Mouse (Mus musculus) liver, embryonic 12.5 days (tissue): ENCODE data around the gene Ntrk2. TPM values are rescaled to one million over a fixed set of nuclear protein-coding genes. Genes with fewer than 3 reads are reported as not detected.

ENCODE experiments used
- ATAC-seq: fragments of 200-750 bp; cut with Nextera tagmentation; 2 replicates; pipeline ENCODE4 v1.8.0; 2017; ENCODE audit warnings: moderate number of reproducible peaks, mild to moderate bottlenecking, moderate library complexity
- H3K27ac ChIP-seq: fragments of 300-500 bp; sonication (generic); 2 replicates; pipeline ENCODE4 v1.5.1; 2016; ENCODE audit warnings: mild to moderate bottlenecking
- H3K27me3 ChIP-seq: fragments of 300-500 bp; sonication (generic); replicated peaks from 2 replicates; pipeline ENCODE4 v1.6.1; 2016; ENCODE audit warnings: mild to moderate bottlenecking, moderate library complexity
- H3K36me3 ChIP-seq: fragments of 300-500 bp; sonication (generic); 2 replicates; pipeline ENCODE4 v1.6.1; 2016; ENCODE audit warnings: mild to moderate bottlenecking, moderate library complexity
- H3K4me1 ChIP-seq: fragments of 300-500 bp; sonication (generic); 2 replicates; pipeline ENCODE4 v1.6.1; 2016
- H3K4me2 ChIP-seq: fragments of 300-500 bp; sonication (generic); 2 replicates; pipeline ENCODE4 v1.6.1; 2016; ENCODE audit warnings: mild to moderate bottlenecking, moderate library complexity
- H3K4me3 ChIP-seq: fragments of 300-500 bp; sonication (generic); 2 replicates; pipeline ENCODE4 v1.5.1; 2016; ENCODE audit warnings: mild to moderate bottlenecking, moderate library complexity
- H3K9ac ChIP-seq: fragments of 300-500 bp; sonication (generic); 2 replicates; pipeline ENCODE4 v1.6.1; 2016; ENCODE audit warnings: mild to moderate bottlenecking, moderate library complexity
- H3K9me3 ChIP-seq: fragments of 300-500 bp; sonication (generic); replicated peaks from 2 replicates; pipeline ENCODE4 v1.6.1; 2016; ENCODE audit warnings: mild to moderate bottlenecking, moderate library complexity
- WGBS: fragments of 180-500 bp; shearing (Covaris S2); methylation state at CpG from one replicate; pipeline ENCODE4 v1.1.7; 2016; ENCODE audit not compliant: insufficient replicate concordance; 5-methylcytosine and 5-hydroxymethylcytosine counted together
- polyA plus RNA-seq: library from polyadenylated mRNA; unstranded; fragments of >200 nt; fragmentation: Nextera tagmentation; extraction: Ambion mirVana; gene quantifications from 2 replicates; pipeline ENCODE4 v1.2.1, GENCODE M21; 2016

The Ntrk2 gene
- polyA plus RNA-seq, 1 experiment from 2014 or later, result 0.20 TPM

DNA sequence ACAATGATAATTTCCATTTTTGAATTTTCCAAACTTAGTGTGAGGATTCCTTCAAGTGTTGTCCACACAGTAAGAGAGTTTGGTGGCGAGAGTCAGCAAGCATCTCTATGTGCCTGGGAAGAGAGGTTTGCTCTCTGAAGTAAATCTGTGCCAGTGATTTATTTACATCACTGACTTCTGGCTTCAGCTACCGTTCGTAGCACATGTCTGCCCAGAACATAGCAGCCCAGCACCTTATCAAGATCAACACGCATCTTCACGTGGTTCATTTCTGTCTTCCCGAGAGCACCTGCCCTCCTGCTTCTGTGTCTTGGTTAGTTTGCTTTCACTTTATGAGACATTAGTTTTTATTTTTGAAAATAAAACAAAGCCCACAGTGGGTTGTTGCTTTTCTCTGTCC is 47.3 kb downstream of the Ntrk2 start:
- WGBS, result 65% methylated on average over 6 of the region's 6 CpGs
- ATAC-seq, result no peak

DNA sequence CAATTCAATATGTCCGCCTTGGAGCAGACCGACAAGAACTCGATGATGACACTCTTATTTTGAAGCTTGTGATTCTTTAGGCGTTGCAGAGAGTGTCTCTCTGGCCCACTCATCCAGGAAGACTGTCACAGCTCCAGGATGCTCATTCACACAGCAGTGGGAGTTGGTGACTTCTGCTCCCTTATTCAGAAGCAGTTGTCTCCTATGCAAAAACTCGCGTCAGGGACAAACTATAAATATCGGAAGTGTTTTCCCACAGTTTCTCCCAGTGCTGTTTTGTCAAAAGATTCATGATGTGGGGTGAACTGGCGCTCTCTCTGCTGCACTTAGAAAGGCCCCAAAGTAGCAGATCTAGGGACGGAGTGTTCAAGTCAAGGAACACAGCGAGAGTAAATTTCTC is 59.9 kb downstream of the Ntrk2 start:
- no peak for ATAC-seq

More for the DNA sequence above, 47.3 kb downstream of the Ntrk2 start:
- H3K27me3 ChIP-seq, result no peaks in the 10 kb centered on the region
- H3K36me3 ChIP-seq, result no peaks in the 10 kb centered on the region
- no peak overlapping the region for H3K9ac ChIP-seq
- H3K4me1 ChIP-seq, result no peaks in the 10 kb centered on the region
- H3K4me2 ChIP-seq, result no peak overlapping the region
- H3K4me3 ChIP-seq, result no peak overlapping the region
- 0 out of 2 replicates have a peak, but pooled peaks cover 3% of the 10 kb centered on the region for H3K9me3 ChIP-seq
- no peak overlapping the region for H3K27ac ChIP-seq

DNA sequence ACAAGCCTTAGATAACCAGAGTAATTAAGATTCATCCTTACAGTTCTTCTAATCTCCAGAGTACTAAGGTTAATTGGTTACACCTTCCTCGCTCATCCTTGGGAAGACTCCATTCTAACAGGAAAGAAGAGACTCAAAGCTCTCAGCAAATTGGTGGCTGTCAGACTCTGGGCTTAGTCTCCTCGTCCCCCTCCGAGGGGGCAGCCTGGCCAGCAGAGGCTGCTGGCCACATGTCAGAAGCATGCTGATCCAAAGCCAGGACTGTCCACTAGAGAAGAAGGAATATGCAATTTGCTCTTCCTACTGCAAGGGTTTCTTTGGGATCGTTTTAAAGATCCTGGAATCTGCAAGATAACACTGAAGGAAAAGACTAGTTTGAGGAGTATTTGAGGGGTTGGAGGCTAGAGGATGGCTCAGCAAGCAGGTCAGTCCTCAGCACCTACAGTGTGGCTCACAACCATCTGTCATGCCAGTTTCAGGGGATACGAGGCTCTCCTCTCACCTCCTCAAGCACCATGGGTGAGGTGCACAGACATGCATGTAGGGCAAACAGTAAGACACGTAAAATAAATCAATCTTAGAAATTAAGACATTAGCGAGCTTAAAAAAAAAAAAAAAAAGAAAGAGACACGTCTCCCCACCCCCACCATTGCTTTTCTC is 60.5 kb downstream of the Ntrk2 start:
- 58% methylated on average over 8 of the region's 8 CpGs for WGBS
- no peak overlapping the region for H3K4me3 ChIP-seq
- H3K9me3 ChIP-seq, result no peaks in the 10 kb centered on the region
- H3K27me3 ChIP-seq, result no peaks in the 10 kb centered on the region
- H3K36me3 ChIP-seq, result no peaks in the 10 kb centered on the region
- no peak overlapping the region for H3K4me2 ChIP-seq
- no peak overlapping the region for H3K27ac ChIP-seq
- no peaks in the 10 kb centered on the region for H3K4me1 ChIP-seq
- no peak overlapping the region for H3K9ac ChIP-seq
- no peak for ATAC-seq

More for the DNA sequence above, 59.9 kb downstream of the Ntrk2 start:
- H3K27me3 ChIP-seq, result no peaks in the 10 kb centered on the region
- H3K9ac ChIP-seq, result no peak overlapping the region
- 70% methylated on average over 10 of the region's 10 CpGs for WGBS
- no peaks in the 10 kb centered on the region for H3K9me3 ChIP-seq
- no peaks in the 10 kb centered on the region for H3K4me1 ChIP-seq
- H3K4me3 ChIP-seq, result no peak overlapping the region
- no peaks in the 10 kb centered on the region for H3K36me3 ChIP-seq
- H3K4me2 ChIP-seq, result no peak overlapping the region
- H3K27ac ChIP-seq, result no peak overlapping the region

DNA sequence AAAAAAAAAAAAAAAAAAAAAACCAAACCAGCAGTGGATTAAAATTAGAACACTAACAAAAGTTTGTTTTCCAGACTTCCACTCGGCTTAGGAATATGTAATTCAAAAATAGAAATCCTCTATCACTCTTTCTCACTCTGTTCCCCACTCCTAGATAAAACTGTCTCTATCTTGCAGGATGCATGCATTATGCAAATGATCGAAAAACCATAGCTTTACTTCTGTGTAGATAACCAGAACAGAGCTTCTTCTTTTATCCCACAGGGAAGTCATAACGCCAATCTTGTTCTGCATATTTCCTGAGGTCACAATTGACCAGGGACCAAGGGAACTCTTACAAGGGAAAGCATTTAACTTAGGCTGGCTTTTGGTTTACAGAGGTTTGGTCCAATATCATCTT is 76.1 kb downstream of the Ntrk2 start:
- Histone ChIP-seq H3K4me2 (no peak overlapping the region), H3K4me3 (no peak overlapping the region), H3K27me3 (no peaks in the 10 kb centered on the region), H3K27ac (no peak overlapping the region), H3K9ac (no peak overlapping the region), H3K4me1 (no peaks in the 10 kb centered on the region), H3K9me3 (no peaks in the 10 kb centered on the region), H3K36me3 (no peaks in the 10 kb centered on the region)
- no peak for ATAC-seq
- WGBS, result 42% methylated on average over 3 of the region's 3 CpGs

DNA sequence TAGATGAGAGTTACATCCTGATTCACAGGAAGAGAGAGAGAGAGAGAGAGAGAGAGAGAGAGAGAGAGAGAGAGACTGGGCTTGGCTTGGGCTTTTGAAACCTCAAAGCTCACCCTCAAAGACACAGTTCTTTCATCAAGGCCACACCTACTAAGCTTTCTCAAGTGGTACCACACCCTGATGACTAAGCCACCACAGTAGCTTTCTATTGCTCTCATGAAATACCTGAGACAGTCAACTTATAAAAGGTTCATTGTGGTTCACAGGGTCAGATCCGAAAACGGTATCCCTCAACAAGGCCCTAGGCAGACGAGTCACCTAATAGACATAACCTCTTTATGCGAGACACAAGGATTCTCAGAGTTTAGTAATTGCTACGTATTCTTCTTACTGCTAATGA is 76.5 kb downstream of the Ntrk2 start:
- no peak for ATAC-seq
- no peaks in the 10 kb centered on the region for H3K27me3 ChIP-seq
- H3K9me3 ChIP-seq, result no peaks in the 10 kb centered on the region
- no peak overlapping the region for H3K9ac ChIP-seq
- no peaks in the 10 kb centered on the region for H3K36me3 ChIP-seq
- WGBS, result 78% methylated on average over 5 of the region's 5 CpGs
- H3K4me3 ChIP-seq, result no peak overlapping the region
- H3K27ac ChIP-seq, result no peak overlapping the region
- no peaks in the 10 kb centered on the region for H3K4me1 ChIP-seq
- H3K4me2 ChIP-seq, result no peak overlapping the region

DNA sequence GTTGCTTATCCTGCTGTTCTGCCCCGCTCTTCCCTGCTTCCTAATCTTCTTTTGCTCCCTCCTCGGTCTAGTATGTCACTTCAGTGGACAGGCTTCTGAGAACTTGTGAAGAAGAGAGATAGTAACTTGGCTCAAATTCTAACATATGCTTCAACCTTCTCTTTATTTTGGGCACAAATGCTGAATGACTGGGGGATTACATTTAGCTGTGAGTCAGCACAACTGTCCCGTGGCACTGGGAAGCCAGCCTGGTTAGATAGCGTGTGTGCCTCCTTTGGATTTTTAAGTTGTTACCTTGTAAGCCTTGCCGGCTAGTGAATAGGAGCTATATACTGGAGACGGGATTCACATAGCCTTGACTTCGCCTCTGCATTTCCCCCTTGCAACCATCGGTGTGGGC is 79.7 kb downstream of the Ntrk2 start:
- H3K36me3 ChIP-seq, result no peaks in the 10 kb centered on the region
- H3K27ac ChIP-seq, result no peak overlapping the region
- no peaks in the 10 kb centered on the region for H3K4me1 ChIP-seq
- H3K9me3 ChIP-seq, result no peaks in the 10 kb centered on the region
- H3K27me3 ChIP-seq, result no peaks in the 10 kb centered on the region
- 61% methylated on average over 8 of the region's 8 CpGs for WGBS
- no peak overlapping the region for H3K4me3 ChIP-seq
- no peak for ATAC-seq
- no peak overlapping the region for H3K9ac ChIP-seq
- H3K4me2 ChIP-seq, result no peak overlapping the region

DNA sequence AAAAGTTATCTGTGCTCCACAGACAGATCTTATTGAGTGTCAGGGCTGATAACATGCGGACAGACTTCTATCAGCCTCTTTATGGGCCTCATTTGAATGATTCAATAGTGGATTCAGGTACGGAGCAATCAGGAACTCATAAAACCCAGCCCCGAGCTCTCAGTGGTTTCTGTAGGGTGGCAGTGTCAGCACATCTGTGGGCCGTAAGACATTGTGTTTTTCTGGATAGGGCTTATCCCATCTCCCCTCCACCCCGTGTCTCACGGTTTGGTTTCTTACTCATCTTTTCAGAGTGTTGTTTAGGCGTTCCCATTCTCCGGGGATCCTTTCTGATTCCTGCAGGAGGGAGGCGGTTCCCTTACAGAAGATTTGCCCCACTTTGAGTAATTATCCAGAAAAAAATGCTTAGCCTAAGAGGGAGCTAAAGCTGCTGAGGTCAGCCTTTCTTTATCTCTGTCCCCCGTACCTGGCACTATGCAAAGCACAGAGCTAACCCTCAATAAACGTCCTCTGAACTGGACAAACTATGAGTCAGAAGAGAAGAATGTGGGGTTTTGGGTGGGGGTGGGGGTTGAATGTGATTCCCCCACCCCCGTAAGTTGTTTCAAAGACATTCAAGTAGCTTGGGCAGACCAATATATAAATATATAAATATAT is 90.0 kb downstream of the Ntrk2 start:
- ATAC-seq, result no peak
- Histone ChIP-seq H3K9ac (no peak overlapping the region), H3K27ac (no peak overlapping the region), H3K4me3 (no peak overlapping the region), H3K27me3 (no peaks in the 10 kb centered on the region), H3K36me3 (no peaks in the 10 kb centered on the region), H3K9me3 (no peaks in the 10 kb centered on the region), H3K4me2 (no peak overlapping the region), H3K4me1 (no peaks in the 10 kb centered on the region)
- 58% methylated on average over 12 of the region's 12 CpGs for WGBS

DNA sequence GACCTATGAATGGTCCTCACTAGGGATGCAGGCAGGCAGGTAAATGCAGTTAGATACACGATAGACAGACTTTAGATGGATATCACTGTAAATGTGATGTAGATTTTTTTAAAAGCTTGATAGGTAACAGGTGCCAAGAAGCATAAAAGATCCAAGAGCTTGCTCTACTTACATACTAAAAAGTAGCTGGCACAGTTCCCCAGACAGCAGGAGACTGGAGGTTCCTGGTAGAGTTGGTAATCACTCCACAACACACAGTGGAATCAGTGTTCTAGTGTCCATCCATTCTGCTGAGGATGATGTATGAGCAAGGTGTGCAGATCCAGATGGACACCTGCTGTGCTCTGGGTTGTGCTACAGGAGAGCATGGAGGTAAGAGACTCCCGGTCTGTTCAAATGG is 93.0 kb downstream of the Ntrk2 start:
- 70% methylated on average over 2 of the region's 2 CpGs for WGBS

DNA sequence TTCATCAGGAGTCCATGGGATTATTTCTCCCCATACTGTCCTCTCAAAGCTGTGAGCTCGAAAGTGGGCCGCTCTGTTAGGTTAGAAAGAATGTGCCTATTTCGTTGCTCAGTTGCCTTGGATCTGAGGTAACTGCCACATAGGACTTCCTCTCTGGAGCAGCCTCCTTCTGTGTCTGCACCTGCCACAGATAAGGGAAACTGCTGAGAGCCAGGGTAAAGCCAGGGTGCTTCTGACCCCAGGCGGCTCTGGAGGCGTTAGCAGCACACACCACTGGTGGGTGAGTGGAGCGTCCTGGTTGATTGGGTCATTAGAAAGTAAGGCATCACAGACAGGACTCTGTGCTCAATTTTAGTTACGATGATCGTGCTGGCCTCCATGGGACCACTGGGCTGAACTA is 95.9 kb downstream of the Ntrk2 start:
- WGBS, result 63% methylated on average over 8 of the region's 8 CpGs
- ATAC-seq, result no peak
- H3K36me3 ChIP-seq, result no peaks in the 10 kb centered on the region
- no peak overlapping the region for H3K4me3 ChIP-seq
- H3K27ac ChIP-seq, result no peak overlapping the region
- H3K27me3 ChIP-seq, result no peaks in the 10 kb centered on the region
- H3K9ac ChIP-seq, result no peak overlapping the region
- no peaks in the 10 kb centered on the region for H3K9me3 ChIP-seq
- no peaks in the 10 kb centered on the region for H3K4me1 ChIP-seq
- no peak overlapping the region for H3K4me2 ChIP-seq

More for the DNA sequence above, 93.0 kb downstream of the Ntrk2 start:
- no peak overlapping the region for H3K4me3 ChIP-seq
- no peaks in the 10 kb centered on the region for H3K4me1 ChIP-seq
- H3K4me2 ChIP-seq, result no peak overlapping the region
- no peak overlapping the region for H3K27ac ChIP-seq
- H3K36me3 ChIP-seq, result no peaks in the 10 kb centered on the region
- H3K9ac ChIP-seq, result no peak overlapping the region
- no peaks in the 10 kb centered on the region for H3K9me3 ChIP-seq
- no peak for ATAC-seq
- no peaks in the 10 kb centered on the region for H3K27me3 ChIP-seq

DNA sequence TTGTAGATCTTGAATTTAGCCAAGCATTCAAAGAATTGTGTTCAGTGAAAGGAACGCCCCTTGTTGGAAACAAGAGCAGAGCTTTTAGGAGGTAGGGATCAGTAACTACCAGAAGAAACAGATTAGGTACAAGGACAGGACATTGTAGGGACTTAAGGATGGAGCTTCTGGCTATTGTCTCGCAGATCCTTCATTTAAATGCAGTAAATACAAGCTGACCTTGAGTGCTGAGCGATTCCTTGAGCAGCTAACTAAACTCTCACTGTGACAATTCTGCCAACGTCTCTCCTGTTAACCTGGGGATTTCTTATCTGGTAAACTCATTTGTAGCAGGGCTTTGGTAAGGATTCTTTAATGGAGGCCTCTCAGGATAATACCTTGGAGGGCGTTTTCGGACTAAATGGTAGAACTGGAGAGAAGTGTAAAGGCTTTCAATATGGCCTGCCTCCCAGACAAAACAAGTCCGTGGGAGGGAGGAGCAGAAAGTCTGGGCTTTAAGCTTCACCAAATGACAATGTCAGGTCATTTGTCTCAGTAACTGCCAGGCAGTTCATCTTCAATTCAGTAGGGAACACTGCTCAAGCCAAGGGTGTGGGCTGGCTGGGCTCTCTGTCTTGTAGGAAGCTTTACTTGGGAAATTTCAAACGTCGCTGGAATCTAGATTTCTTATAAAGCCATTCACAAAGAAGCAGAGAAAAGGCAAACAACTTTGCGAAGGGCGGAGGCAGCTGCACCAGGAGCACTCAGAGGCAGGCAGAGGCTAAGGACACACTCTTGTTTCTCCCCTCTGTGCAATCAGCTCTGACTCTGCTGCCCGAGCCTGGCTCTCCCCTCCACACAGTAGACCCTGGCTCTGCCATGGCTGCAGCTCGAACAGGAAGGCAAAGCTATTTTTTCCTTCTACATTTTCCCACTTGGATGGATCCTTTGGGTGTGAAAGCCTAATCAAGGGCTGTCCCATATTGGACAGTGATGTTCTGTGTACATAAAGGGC is 98.7 kb downstream of the Ntrk2 start:
- Histone ChIP-seq H3K9me3 (no peaks in the 10 kb centered on the region), H3K27me3 (no peaks in the 10 kb centered on the region), H3K36me3 (no peaks in the 10 kb centered on the region), H3K9ac (no peak overlapping the region), H3K4me3 (no peak overlapping the region), H3K27ac (no peak overlapping the region), H3K4me2 (no peak overlapping the region), H3K4me1 (no peaks in the 10 kb centered on the region)
- 52% methylated on average over 13 of the region's 13 CpGs for WGBS
- ATAC-seq, result no peak

DNA sequence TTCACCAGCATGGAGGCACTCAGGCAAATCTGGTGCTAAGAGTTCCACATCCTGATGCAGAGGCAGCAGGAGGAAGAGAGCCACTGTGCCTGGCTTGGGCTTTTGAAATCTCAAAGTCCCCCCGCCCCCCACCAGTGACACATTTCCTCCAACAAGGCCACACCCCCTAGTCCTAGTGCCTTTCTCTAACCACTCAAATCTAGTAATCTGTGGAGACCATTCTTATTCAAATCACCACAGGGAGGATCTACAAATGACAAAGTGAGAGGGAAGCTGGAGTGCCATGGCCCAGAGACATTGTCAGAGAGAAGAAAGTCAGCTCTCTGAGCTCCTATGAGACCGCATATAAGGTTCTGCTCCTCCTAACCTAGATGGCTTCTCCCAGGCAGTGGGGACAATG is 105.6 kb downstream of the Ntrk2 start:
- WGBS, result 75% methylated on average over 2 of the region's 2 CpGs
- Histone ChIP-seq H3K4me2 (no peak overlapping the region), H3K9ac (no peak overlapping the region), H3K36me3 (no peaks in the 10 kb centered on the region), H3K9me3 (no peaks in the 10 kb centered on the region), H3K27me3 (no peaks in the 10 kb centered on the region), H3K27ac (no peak overlapping the region), H3K4me1 (no peaks in the 10 kb centered on the region), H3K4me3 (no peak overlapping the region)
- no peak for ATAC-seq

DNA sequence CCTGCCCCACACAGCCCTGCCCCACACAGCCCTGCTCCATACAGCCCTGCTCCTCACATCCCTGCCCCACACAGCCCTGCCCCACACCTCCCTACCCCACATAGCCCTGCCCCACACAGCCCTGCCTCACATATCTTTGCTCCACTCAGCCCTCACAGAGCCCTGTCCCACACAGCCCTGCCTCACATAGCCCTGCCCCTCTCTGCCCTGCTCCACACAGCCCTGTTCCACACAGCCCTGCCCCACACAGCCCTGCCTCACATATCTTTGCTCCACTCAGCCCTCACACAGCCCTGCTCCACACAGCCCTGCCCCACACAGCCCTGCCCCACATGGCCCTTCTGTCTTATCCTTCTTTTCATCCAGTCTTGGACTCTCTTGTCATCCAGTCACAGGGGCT is 106.2 kb downstream of the Ntrk2 start:
- H3K27me3 ChIP-seq, result no peaks in the 10 kb centered on the region
- no peak overlapping the region for H3K4me3 ChIP-seq
- no peak overlapping the region for H3K4me2 ChIP-seq
- no peaks in the 10 kb centered on the region for H3K9me3 ChIP-seq
- no peak overlapping the region for H3K27ac ChIP-seq
- H3K9ac ChIP-seq, result no peak overlapping the region
- ATAC-seq, result peak; percentile 61; the same call in 1 of the 2 replicates
- no peaks in the 10 kb centered on the region for H3K36me3 ChIP-seq
- H3K4me1 ChIP-seq, result no peaks in the 10 kb centered on the region
